Mouse (Mus musculus) G1E (cell line): ENCODE measurements around the gene Slc38a3. TPM values are rescaled to one million over a fixed set of nuclear protein-coding genes. Genes with fewer than 3 reads are reported as not detected.

ENCODE experiments used
- ATAC-seq: 2 replicates; pipeline ENCODE4 v1.8.0; 2016; ENCODE audit warnings: mild to moderate bottlenecking; ENCODE audit not compliant: insufficient number of reproducible peaks, poor library complexity, low FRiP score, severe bottlenecking; ENCODE audit errors: extremely low read depth
- DNase-seq: peaks from one replicate; pipeline ENCODE4 v3.0.0; 2012; ENCODE audit warnings: low spot score
- H3K27me3 ChIP-seq: 2 replicates; pipeline ENCODE4 v1.6.1; 2012; ENCODE audit warnings: mild to moderate bottlenecking, low read length, inconsistent platforms; ENCODE audit not compliant: insufficient read depth
- H3K36me3 ChIP-seq: replicated peaks from 2 replicates; pipeline ENCODE3; 2012; ENCODE audit warnings: mild to moderate bottlenecking, inconsistent platforms
- H3K4me1 ChIP-seq: 2 replicates; pipeline ENCODE4 v1.6.1; 2012; ENCODE audit warnings: low read depth, low read length, inconsistent platforms, mixed read lengths; ENCODE audit not compliant: insufficient read depth
- H3K4me3 ChIP-seq: 2 replicates; pipeline ENCODE4 v1.5.1; 2012; ENCODE audit warnings: low read depth, mild to moderate bottlenecking, inconsistent platforms, low read length, moderate library complexity, mixed read lengths
- H3K9me3 ChIP-seq: replicated peaks from 2 replicates; pipeline ENCODE4 v1.6.1; 2012; ENCODE audit warnings: inconsistent platforms
- CTCF ChIP-seq: IDR thresholded peaks from 2 replicates; pipeline ENCODE4 v1.5.1; 2012; ENCODE audit warnings: low read depth, low read length, inconsistent platforms, mixed read lengths
- GATA1 ChIP-seq: IDR thresholded peaks from 2 replicates; pipeline ENCODE4 v1.6.1; 2012; ENCODE audit warnings: borderline replicate concordance, low read length, inconsistent platforms, mixed read lengths
- GATA2 ChIP-seq: IDR thresholded peaks from 2 replicates; pipeline ENCODE4 v1.6.1; 2012; ENCODE audit warnings: low read depth, low read length, inconsistent platforms, borderline replicate concordance
- POLR2AphosphoS5 ChIP-seq: IDR thresholded peaks from 2 replicates; pipeline ENCODE4 v1.6.1; 2012; ENCODE audit warnings: low read depth, low read length, inconsistent platforms; ENCODE audit not compliant: insufficient replicate concordance
- TAL1 ChIP-seq: conservative IDR thresholded peaks from 2 replicates; pipeline ENCODE4 v1.6.1; 2012; ENCODE audit warnings: low read depth, low read length, inconsistent platforms, mixed read lengths
- polyA plus RNA-seq: library from polyadenylated mRNA; stranded (reverse); fragments of >175 nt; gene quantifications from 2 replicates; pipeline ENCODE4 v1.2.3, GENCODE M21; 2012
- total RNA-seq, 2 experiments: library from RNA; stranded (forward) in 1 of 2; stranded (reverse) in 1 of 2; fragments of 200-1000 nt in 1 of 2; fragments of >200 nt in 1 of 2; fragmentation: Nextera tagmentation in 1 of 2; gene quantifications; 2 replicates each; pipeline ENCODE4 v1.2.3; 2014 to 2017

Gene Slc38a3
- total and polyA plus RNA-seq, 3 experiments = 0.11 TPM; not detected in 2

DNA sequence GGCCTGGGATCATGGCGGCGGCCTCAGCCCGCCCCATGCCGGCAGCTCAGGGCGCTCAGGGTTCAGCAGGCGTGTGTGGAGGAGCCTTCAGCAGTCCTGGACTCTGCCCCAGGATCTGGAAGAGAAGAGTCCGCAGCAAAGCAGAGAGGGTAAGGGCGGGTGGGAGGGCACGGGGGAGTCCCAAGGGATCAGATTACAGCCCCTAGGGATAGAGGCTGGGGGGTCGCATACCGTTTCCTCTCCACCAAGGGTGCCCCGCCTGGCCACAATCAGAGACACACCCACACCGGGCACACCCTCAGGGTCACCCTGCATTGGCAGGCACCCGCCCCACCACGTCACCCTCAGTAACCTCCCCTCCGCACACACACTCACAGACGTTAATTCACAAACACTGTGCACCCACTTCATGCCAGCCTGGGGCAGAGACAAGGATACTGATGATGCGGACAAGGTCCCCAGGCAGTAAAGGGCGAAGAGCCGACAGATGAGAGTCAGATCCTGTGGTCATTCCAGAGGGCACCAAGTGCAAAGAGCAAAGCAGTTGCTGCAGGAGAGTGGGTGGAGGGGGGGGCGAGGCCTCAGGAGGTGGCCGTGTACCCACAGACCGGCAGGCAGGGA lies 64.2 kb downstream of the Slc38a3 start:
- DNase-seq = no peak
- Histone ChIP-seq H3K4me3 (no peak overlapping the region), H3K9me3 (no peaks in the 10 kb centered on the region), H3K36me3 (no peaks in the 10 kb centered on the region), H3K4me1 (peaks cover 71% of the 10 kb centered on the region), H3K27me3 (peaks cover 76% of the 10 kb centered on the region)
- ATAC-seq = no peak
- TF ChIP-seq GATA1 (no peak), CTCF (no peak), TAL1 (no peak), GATA2 (no peak), POLR2AphosphoS5 (no peak)

DNA sequence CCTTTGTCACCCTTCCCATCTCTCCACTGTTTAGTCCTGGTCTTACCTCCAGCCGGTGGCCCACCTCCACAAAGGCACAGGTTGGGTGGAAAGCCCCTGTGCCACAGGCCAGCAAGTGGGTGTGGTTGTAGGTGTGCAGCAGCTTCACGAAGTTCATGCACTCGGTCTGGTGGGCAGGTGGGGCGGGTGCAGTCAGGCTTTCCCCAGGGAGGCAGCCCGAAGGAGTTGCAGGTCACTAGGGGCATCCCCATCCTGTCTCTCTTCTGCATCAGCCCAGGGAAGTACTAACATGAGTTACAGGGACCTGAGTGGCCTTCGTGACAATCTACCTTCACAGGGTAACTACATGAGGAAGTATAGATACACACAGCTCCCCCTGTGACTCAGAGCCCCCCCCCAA lies 66.1 kb downstream of the Slc38a3 start:
- DNase-seq (no peak), ATAC-seq (no peak)
- H3K4me1 ChIP-seq = peaks cover 64% of the 10 kb centered on the region
- H3K36me3 ChIP-seq = no peaks in the 10 kb centered on the region
- H3K4me3 ChIP-seq = no peak overlapping the region
- H3K9me3 ChIP-seq = no peaks in the 10 kb centered on the region
- H3K27me3 ChIP-seq = peaks cover 83% of the 10 kb centered on the region
- no peak for TF ChIP-seq CTCF
- no peak for TF ChIP-seq POLR2AphosphoS5
- no peak for TF ChIP-seq TAL1
- TF ChIP-seq GATA1 = no peak
- no peak for TF ChIP-seq GATA2

DNA sequence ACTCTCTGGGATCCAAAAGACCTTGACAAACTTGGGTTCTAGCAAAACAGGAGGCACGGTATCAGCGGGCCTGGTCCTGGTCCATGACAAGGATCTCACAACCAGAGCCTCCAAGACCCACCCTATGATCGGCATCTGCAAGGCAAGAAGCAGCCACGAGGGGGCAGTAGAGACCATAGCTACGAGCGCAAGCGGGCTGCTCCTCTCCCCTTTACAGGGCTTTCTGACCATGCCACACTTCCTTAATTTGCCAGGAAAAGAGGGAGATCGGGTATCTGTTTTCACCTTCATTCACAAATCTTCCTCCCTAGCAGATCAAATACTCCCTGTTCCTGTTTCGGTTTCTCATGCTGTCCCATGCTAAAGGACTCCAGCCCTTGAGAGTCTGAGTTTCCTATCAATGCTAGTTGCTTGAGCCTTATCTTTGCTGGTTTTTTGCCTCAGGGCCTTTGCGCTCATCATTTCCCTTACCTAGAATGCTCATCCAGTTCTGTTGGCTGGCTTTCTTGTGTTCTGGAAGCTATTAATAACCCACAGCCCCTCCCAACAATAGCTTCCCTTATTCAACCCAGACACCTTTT lies 67.2 kb downstream of the Slc38a3 start:
- Histone ChIP-seq H3K36me3 (no peaks in the 10 kb centered on the region), H3K4me3 (no peak overlapping the region; the same call in 1 of the 2 replicates), H3K9me3 (no peaks in the 10 kb centered on the region), H3K27me3 (peaks cover 84% of the 10 kb centered on the region), H3K4me1 (peaks cover 56% of the 10 kb centered on the region)
- ATAC-seq = peak; percentile 54
- TF ChIP-seq GATA2 (no peak), GATA1 (no peak), CTCF (peak; percentile 95), TAL1 (no peak), POLR2AphosphoS5 (no peak)
- DNase-seq = peak; percentile 46

DNA sequence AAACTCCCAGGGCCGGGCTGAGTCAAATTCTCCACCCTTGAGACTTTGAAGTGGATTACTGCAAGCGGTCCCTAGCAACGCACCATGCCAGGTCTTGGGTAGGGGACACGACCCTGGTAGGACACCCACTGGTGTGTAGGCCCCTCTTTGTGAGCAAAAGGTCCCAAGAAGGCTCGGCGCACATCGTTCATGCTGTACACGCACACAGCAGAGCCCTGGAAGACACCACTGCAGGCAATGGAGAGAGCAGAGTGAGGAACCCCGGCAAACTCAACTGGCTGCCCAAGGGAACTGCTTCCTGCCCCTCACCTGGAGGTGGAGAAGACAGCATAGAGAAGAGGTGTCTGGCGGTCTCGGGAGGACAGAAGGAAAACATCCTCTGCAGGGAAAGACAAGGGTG lies 68.1 kb downstream of the Slc38a3 start:
- no peak for ATAC-seq
- Histone ChIP-seq H3K27me3 (peaks cover 76% of the 10 kb centered on the region), H3K4me1 (peaks cover 52% of the 10 kb centered on the region), H3K4me3 (no peak overlapping the region), H3K36me3 (peaks cover 3% of the 10 kb centered on the region), H3K9me3 (no peaks in the 10 kb centered on the region)
- no peak for DNase-seq
- TF ChIP-seq GATA2 (no peak), TAL1 (no peak), GATA1 (no peak), CTCF (no peak), POLR2AphosphoS5 (no peak)

DNA sequence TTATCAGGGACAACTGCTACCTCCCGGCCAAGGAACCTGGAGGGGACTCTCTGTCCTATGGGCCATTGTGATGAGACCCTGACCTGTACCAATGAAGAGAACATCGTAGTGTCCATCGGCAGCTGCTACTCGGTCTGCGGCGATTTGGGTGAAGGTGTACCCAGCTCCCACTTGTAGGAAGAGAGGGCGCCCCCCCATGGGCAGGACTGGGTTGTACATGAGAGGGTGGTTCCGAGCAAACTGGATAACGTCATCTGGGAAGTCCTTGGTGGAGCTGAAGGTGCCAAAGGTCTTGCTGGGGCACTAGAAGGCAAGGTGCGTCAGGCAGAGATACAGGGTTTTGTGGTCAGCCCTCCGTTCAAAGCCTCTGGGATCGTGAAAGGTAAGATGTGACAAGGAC lies 68.6 kb downstream of the Slc38a3 start:
- no peak overlapping the region for H3K4me3 ChIP-seq
- no peaks in the 10 kb centered on the region for H3K9me3 ChIP-seq
- H3K4me1 ChIP-seq = peaks cover 48% of the 10 kb centered on the region
- peaks cover 7% of the 10 kb centered on the region for H3K36me3 ChIP-seq
- TF ChIP-seq CTCF = 0 out of 2 replicates have a peak, but pooled peaks have one; percentile 2
- TF ChIP-seq GATA1 = no peak
- TF ChIP-seq POLR2AphosphoS5 = no peak
- no peak for ATAC-seq
- no peak for DNase-seq
- peaks cover 71% of the 10 kb centered on the region for H3K27me3 ChIP-seq

Other genes with a start within 250 kb of the Slc38a3 start
- 20.5 and 22.1 TPM in 2 replicates for gene Tmem115, start 135.6 kb downstream of the Slc38a3 start, total RNA-seq (2014; fragmentation: Nextera tagmentation)
- gene Tmem115, start 135.6 kb downstream of the Slc38a3 start, total RNA-seq (2017) = 16.6 and 18.0 TPM in 2 replicates
- 23.2 and 27.1 TPM in 2 replicates for gene Tmem115, start 135.6 kb downstream of the Slc38a3 start, polyA plus RNA-seq
- gene Cyb561d2, start 127.3 kb downstream of the Slc38a3 start, total RNA-seq (2014; fragmentation: Nextera tagmentation) = 1.9 TPM in 1 of 2 replicates, not detected in the other
- gene Cyb561d2, start 127.3 kb downstream of the Slc38a3 start, total RNA-seq (2017) = 23.1 and 30.2 TPM in 2 replicates
- gene Cyb561d2, start 127.3 kb downstream of the Slc38a3 start, polyA plus RNA-seq = 10.6 and 11.7 TPM in 2 replicates
- gene Nprl2, start 127.3 kb downstream of the Slc38a3 start, total RNA-seq (2014; fragmentation: Nextera tagmentation) = 16.3 and 22.6 TPM in 2 replicates
- 18.4 and 35.0 TPM in 2 replicates for gene Nprl2, start 127.3 kb downstream of the Slc38a3 start, total RNA-seq (2017)
- 1.4 and 1.7 TPM in 2 replicates for gene Nprl2, start 127.3 kb downstream of the Slc38a3 start, polyA plus RNA-seq
- gene Zmynd10, start 122.2 kb downstream of the Slc38a3 start, total RNA-seq (2014; fragmentation: Nextera tagmentation) = 1.1 TPM in 1 of 2 replicates, not detected in the other
- 6.2 and 7.3 TPM in 2 replicates for gene Zmynd10, start 122.2 kb downstream of the Slc38a3 start, total RNA-seq (2017)
- 1.1 TPM in 2 replicates for gene Zmynd10, start 122.2 kb downstream of the Slc38a3 start, polyA plus RNA-seq
- 15.4 and 19.4 TPM in 2 replicates for gene Rassf1, start 118.0 kb downstream of the Slc38a3 start, total RNA-seq (2014; fragmentation: Nextera tagmentation)
- 29.5 and 35.4 TPM in 2 replicates for gene Rassf1, start 118.0 kb downstream of the Slc38a3 start, total RNA-seq (2017)
- gene Rassf1, start 118.0 kb downstream of the Slc38a3 start, polyA plus RNA-seq = 10.7 and 12.1 TPM in 2 replicates
- gene Tusc2, start 106.3 kb downstream of the Slc38a3 start, total RNA-seq (2014; fragmentation: Nextera tagmentation) = 30.4 and 33.1 TPM in 2 replicates
- gene Tusc2, start 106.3 kb downstream of the Slc38a3 start, total RNA-seq (2017) = 16.0 and 21.3 TPM in 2 replicates
- gene Tusc2, start 106.3 kb downstream of the Slc38a3 start, polyA plus RNA-seq = 24.4 and 45.3 TPM in 2 replicates
- 11.7 and 16.8 TPM in 2 replicates for gene Hyal2, start 101.6 kb downstream of the Slc38a3 start, total RNA-seq (2014; fragmentation: Nextera tagmentation)
- 4.2 and 5.5 TPM in 2 replicates for gene Hyal2, start 101.6 kb downstream of the Slc38a3 start, total RNA-seq (2017)
- 28.9 and 33.9 TPM in 2 replicates for gene Hyal2, start 101.6 kb downstream of the Slc38a3 start, polyA plus RNA-seq
- gene Hyal1, start 92.6 kb downstream of the Slc38a3 start, total RNA-seq (2014; fragmentation: Nextera tagmentation) = 6.6 and 7.3 TPM in 2 replicates
- 1.9 and 2.3 TPM in 2 replicates for gene Hyal1, start 92.6 kb downstream of the Slc38a3 start, total RNA-seq (2017)
- gene Hyal1, start 92.6 kb downstream of the Slc38a3 start, polyA plus RNA-seq = 1.4 and 2.2 TPM in 2 replicates
- gene Naa80, start 90.6 kb downstream of the Slc38a3 start, total RNA-seq (2014; fragmentation: Nextera tagmentation) = 17.1 and 17.4 TPM in 2 replicates
- 13.1 and 14.6 TPM in 2 replicates for gene Naa80, start 90.6 kb downstream of the Slc38a3 start, total RNA-seq (2017)
- gene Naa80, start 90.6 kb downstream of the Slc38a3 start, polyA plus RNA-seq = 53.5 and 53.8 TPM in 2 replicates
- 4.6 and 7.7 TPM in 2 replicates for gene Hyal3, start 88.7 kb downstream of the Slc38a3 start, total RNA-seq (2014; fragmentation: Nextera tagmentation)
- 1.1 and 1.4 TPM in 2 replicates for gene Hyal3, start 88.7 kb downstream of the Slc38a3 start, total RNA-seq (2017)
- gene Hyal3, start 88.7 kb downstream of the Slc38a3 start, polyA plus RNA-seq = 0.29 and 0.53 TPM in 2 replicates
- gene Ifrd2, start 81.9 kb downstream of the Slc38a3 start, total RNA-seq (2014; fragmentation: Nextera tagmentation) = 178 and 183 TPM in 2 replicates
- gene Ifrd2, start 81.9 kb downstream of the Slc38a3 start, total RNA-seq (2017) = 76.0 and 76.7 TPM in 2 replicates
- 153 and 156 TPM in 2 replicates for gene Ifrd2, start 81.9 kb downstream of the Slc38a3 start, polyA plus RNA-seq
- gene Sema3b, start 60.3 kb downstream of the Slc38a3 start, total RNA-seq (2014; fragmentation: Nextera tagmentation) = not detected in 2 replicates
- 0.27 TPM in 1 of 2 replicates, not detected in the other for gene Sema3b, start 60.3 kb downstream of the Slc38a3 start, total RNA-seq (2017)
- not detected in 2 replicates for gene Sema3b, start 60.3 kb downstream of the Slc38a3 start, polyA plus RNA-seq
- gene Gnai2, start 34.2 kb downstream of the Slc38a3 start, total RNA-seq (2014; fragmentation: Nextera tagmentation) = 337 and 375 TPM in 2 replicates
- gene Gnai2, start 34.2 kb downstream of the Slc38a3 start, total RNA-seq (2017) = 232 TPM in 2 replicates
- gene Gnai2, start 34.2 kb downstream of the Slc38a3 start, polyA plus RNA-seq = 657 and 787 TPM in 2 replicates
- not detected in 2 replicates for gene Gnat1, start 10.2 kb upstream of the Slc38a3 start, total RNA-seq (2014; fragmentation: Nextera tagmentation)
- gene Gnat1, start 10.2 kb upstream of the Slc38a3 start, total RNA-seq (2017) = 0.05 TPM in 1 of 2 replicates, not detected in the other
- not detected in 2 replicates for gene Gnat1, start 10.2 kb upstream of the Slc38a3 start, polyA plus RNA-seq
- not detected in 2 replicates for gene Sema3f, start 40.9 kb upstream of the Slc38a3 start, total RNA-seq (2014; fragmentation: Nextera tagmentation)
- 0.11 and 0.52 TPM in 2 replicates for gene Sema3f, start 40.9 kb upstream of the Slc38a3 start, total RNA-seq (2017)
- 0.07 and 0.09 TPM in 2 replicates for gene Sema3f, start 40.9 kb upstream of the Slc38a3 start, polyA plus RNA-seq
- 355 and 467 TPM in 2 replicates for gene Rbm5, start 101.5 kb upstream of the Slc38a3 start, total RNA-seq (2014; fragmentation: Nextera tagmentation)
- 261 and 271 TPM in 2 replicates for gene Rbm5, start 101.5 kb upstream of the Slc38a3 start, total RNA-seq (2017)
- 14.3 and 23.4 TPM in 2 replicates for gene Rbm5, start 101.5 kb upstream of the Slc38a3 start, polyA plus RNA-seq
- 120 and 184 TPM in 2 replicates for gene Rbm6, start 203.7 kb upstream of the Slc38a3 start, total RNA-seq (2014; fragmentation: Nextera tagmentation)
- 91.6 and 105 TPM in 2 replicates for gene Rbm6, start 203.7 kb upstream of the Slc38a3 start, total RNA-seq (2017)
- gene Rbm6, start 203.7 kb upstream of the Slc38a3 start, polyA plus RNA-seq = 15.8 and 38.7 TPM in 2 replicates
- gene Mon1a, start 218.6 kb upstream of the Slc38a3 start, total RNA-seq (2014; fragmentation: Nextera tagmentation) = 2.0 and 3.1 TPM in 2 replicates
- 12.8 and 14.3 TPM in 2 replicates for gene Mon1a, start 218.6 kb upstream of the Slc38a3 start, total RNA-seq (2017)
- 12.8 and 13.6 TPM in 2 replicates for gene Mon1a, start 218.6 kb upstream of the Slc38a3 start, polyA plus RNA-seq
- gene Mst1r, start 237.3 kb upstream of the Slc38a3 start, total RNA-seq (2014; fragmentation: Nextera tagmentation) = not detected in 2 replicates
- gene Mst1r, start 237.3 kb upstream of the Slc38a3 start, total RNA-seq (2017) = not detected in 2 replicates
- 0.01 TPM in 1 of 2 replicates, not detected in the other for gene Mst1r, start 237.3 kb upstream of the Slc38a3 start, polyA plus RNA-seq